Mouse (Mus musculus): ENCODE results near the gene Eln. TPM values are rescaled to one million over a fixed set of nuclear protein-coding genes. Genes with fewer than 3 reads are reported as not detected.

Gene Eln
- polyA plus RNA-seq, 1 experiment from 2014 or later: 7.7 TPM

DNA sequence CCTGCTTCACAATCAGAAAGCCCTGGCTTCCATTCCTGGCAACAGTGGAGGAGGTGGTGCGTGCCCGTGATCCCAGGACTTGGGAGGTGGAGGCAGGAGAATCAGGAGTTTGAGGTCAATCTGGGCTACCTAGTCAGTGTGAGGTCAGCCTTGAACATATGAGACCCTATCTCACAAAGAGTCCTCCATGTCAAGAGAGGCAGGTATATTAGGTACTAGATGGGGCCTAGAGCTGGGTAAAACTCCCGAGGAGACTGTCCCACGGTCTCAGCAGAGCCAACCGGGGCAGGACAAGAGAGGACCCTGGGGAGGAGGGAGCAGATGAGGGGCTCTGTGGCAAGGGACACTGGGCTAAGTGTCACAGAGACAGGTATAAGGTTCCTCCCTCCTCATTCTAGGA, 69.6 kb downstream of the Eln start:
- ATAC-seq (replicated peaks): no peak

DNA sequence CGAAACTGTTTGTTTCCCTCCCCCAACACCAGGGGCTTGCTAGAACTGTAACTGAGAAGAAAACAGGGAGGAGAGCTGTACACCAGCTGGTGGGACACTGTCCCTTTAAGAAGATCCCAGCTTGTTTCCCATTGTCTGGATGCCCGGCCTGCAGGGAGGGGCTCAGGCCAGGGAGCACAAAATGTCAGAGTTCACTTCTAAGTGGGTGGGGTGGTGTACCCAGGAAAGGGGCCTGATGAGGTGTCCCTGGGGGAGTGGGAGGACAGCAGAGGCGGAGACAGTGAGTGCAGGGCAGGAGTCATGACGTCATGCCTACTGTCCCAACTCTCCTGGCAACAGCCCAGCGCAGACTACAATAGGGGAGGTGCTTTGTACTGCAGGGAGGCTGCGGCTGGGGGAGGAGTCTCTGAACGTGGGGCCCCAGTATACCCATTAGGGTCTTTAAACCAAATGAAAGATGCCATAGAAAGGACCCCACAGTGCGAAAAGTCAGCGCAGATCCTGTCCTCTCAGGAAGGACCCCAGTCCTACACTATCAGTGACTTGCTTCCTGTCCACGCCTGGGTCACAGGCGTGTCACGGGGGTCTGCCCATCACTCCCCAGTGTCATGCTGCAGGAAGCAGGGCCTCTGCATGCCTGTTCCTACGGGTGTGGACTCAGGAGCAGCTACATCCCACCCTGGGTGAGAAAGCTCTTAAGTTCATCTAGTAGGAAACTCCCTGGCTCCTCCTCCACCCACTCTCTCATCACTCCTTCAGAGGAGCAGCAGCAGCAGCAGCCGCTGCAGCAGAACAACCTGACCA, 71.0 kb downstream of the Eln start:
- Histone ChIP-seq H3K4me1 (peaks cover 16% of the 10 kb centered on the region), H3K9ac (replicated peaks) (peak overlapping the region; percentile 48), H3K27me3 (no peaks in the 10 kb centered on the region), H3K4me3 (peak overlapping the region; percentile 31), H3K27ac (replicated peaks) (peak overlapping the region; percentile 31), H3K4me2 (replicated peaks) (peak overlapping the region; percentile 53), H3K36me3 (peaks cover 11% of the 10 kb centered on the region), H3K9me3 (no peaks in the 10 kb centered on the region)
- ATAC-seq (replicated peaks): peak; percentile 62
- 3% methylated on average over 14 of the region's 14 CpGs for WGBS

More for the DNA sequence above, 69.6 kb downstream of the Eln start:
- Histone ChIP-seq H3K4me3 (no peak overlapping the region), H3K4me1 (peaks cover 16% of the 10 kb centered on the region), H3K9ac (replicated peaks) (no peak overlapping the region), H3K36me3 (peaks cover 8% of the 10 kb centered on the region), H3K27me3 (no peaks in the 10 kb centered on the region), H3K9me3 (no peaks in the 10 kb centered on the region), H3K27ac (replicated peaks) (no peak overlapping the region), H3K4me2 (replicated peaks) (no peak overlapping the region)
- WGBS: 83% methylated on average over 5 of the region's 5 CpGs

DNA sequence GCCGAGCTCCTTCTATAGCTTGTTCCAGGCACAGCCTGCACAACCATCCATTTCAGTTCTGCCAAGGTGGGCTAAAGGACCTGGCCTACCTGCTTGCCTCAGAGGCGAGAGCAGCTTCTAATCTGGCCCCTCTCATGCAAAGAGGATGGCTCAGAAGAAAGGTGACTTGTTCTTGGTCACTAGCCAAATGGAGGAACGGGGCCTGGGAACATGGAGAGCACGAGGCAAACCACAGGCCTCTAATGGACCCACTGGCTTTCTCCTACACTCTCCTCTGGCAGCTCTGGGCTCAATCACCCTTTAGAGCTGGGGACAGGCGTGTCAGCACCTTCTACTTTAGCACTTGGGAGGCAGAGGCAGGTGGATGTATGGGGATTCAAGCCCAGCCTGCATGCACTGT, 72.1 kb downstream of the Eln start:
- 57% methylated on average over 5 of the region's 5 CpGs for WGBS
- H3K36me3 ChIP-seq: peaks cover 19% of the 10 kb centered on the region
- H3K4me2 ChIP-seq (replicated peaks): no peak overlapping the region
- no peak overlapping the region for H3K27ac ChIP-seq (replicated peaks)
- H3K9ac ChIP-seq (replicated peaks): no peak overlapping the region
- no peak for ATAC-seq (replicated peaks)
- peaks cover 16% of the 10 kb centered on the region for H3K4me1 ChIP-seq
- no peak overlapping the region for H3K4me3 ChIP-seq
- H3K9me3 ChIP-seq: no peaks in the 10 kb centered on the region
- no peaks in the 10 kb centered on the region for H3K27me3 ChIP-seq

DNA sequence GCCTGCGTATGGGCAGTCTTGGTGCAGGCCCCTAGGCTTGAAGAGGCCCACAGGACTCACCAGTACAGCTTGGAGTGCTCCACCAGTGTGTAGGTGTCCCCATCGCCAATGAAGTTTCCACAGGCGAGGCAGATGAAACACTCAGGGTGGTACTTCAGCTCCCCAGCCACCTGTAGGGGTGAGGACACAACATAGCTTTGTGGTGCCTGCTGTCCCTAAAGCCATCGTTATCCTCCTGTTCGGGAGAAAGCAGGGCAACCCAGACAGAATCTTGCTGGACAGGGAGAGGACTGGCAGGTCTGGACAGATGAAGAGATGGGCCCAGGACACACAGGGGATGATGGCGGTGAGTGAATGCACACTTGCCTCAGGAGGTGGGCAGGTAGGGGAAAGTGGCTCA, 74.5 kb downstream of the Eln start:
- Histone ChIP-seq H3K4me2 (replicated peaks) (no peak overlapping the region), H3K4me3 (no peak overlapping the region), H3K9me3 (no peaks in the 10 kb centered on the region), H3K9ac (replicated peaks) (no peak overlapping the region), H3K27me3 (no peaks in the 10 kb centered on the region), H3K27ac (replicated peaks) (no peak overlapping the region), H3K36me3 (peaks cover 38% of the 10 kb centered on the region), H3K4me1 (peaks cover 16% of the 10 kb centered on the region)
- 90% methylated on average over 6 of the region's 6 CpGs for WGBS
- ATAC-seq (replicated peaks): no peak

GRCm38 (mm10) chr5:134672198-134672516, 75.0 kb downstream of the Eln start:
- peaks cover 16% of the 10 kb centered on the region for H3K4me1 ChIP-seq
- no peak overlapping the region for H3K9ac ChIP-seq (replicated peaks)
- H3K9me3 ChIP-seq: no peaks in the 10 kb centered on the region
- no peak overlapping the region for H3K27ac ChIP-seq (replicated peaks)
- no peak for ATAC-seq (replicated peaks)
- H3K4me2 ChIP-seq (replicated peaks): no peak overlapping the region
- WGBS: 86% methylated on average over 1 of the region's 1 CpGs
- H3K36me3 ChIP-seq: peaks cover 42% of the 10 kb centered on the region
- no peak overlapping the region for H3K4me3 ChIP-seq
- H3K27me3 ChIP-seq: no peaks in the 10 kb centered on the region

GRCm38 (mm10) chr5:134671335-134672197, 75.6 kb downstream of the Eln start:
- ATAC-seq (replicated peaks): no peak
- H3K9me3 ChIP-seq: no peaks in the 10 kb centered on the region
- peaks cover 13% of the 10 kb centered on the region for H3K4me1 ChIP-seq
- peaks cover 45% of the 10 kb centered on the region for H3K36me3 ChIP-seq
- H3K4me3 ChIP-seq: no peak overlapping the region
- no peaks in the 10 kb centered on the region for H3K27me3 ChIP-seq
- WGBS: 60% methylated on average over 17 of the region's 17 CpGs
- 0 out of 2 replicates have a peak overlapping the region, but pooled peaks have one; percentile 32 for H3K27ac ChIP-seq (replicated peaks)
- H3K4me2 ChIP-seq (replicated peaks): no peak overlapping the region
- no peak overlapping the region for H3K9ac ChIP-seq (replicated peaks)

DNA sequence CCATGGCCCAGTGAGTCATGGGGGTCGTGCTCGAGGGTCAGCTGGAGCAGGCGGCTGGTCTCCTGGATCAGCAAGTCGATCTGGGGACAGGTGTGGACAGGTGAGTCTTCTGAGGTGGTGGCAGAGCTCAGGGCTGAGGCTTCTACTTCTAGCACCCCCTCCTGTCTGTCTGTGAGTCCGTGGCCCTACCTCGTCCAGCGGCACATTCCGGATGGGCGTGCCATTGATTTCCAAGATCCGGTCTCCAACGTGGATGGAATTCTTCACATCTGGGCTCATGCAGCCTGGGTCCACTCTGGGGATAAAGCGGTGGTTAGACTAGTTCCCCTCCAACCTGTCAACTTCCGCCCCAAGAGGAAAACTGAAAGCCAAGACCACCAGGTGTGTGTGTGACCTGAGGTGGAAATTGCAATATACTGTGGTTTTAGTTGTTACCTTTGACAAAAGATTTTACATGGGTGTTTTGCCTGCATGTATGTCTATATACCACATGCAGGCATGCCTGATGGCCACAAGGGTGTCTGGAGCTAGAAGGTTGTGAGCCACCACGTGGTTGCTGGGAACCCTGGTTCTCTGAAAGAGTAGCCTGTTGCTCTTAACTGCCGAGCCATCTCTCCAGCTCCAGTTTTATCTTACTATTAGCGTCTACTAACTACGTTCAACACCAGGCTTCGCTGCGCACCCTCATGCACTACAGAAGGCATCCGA, 78.0 kb downstream of the Eln start:
- no peak overlapping the region for H3K9ac ChIP-seq (replicated peaks)
- ATAC-seq (replicated peaks): no peak; the same call in 1 of the 2 replicates
- no peaks in the 10 kb centered on the region for H3K4me1 ChIP-seq
- H3K36me3 ChIP-seq: peaks cover 64% of the 10 kb centered on the region
- H3K4me2 ChIP-seq (replicated peaks): no peak overlapping the region
- no peaks in the 10 kb centered on the region for H3K9me3 ChIP-seq
- WGBS: 79% methylated on average over 20 of the region's 20 CpGs
- H3K27me3 ChIP-seq: no peaks in the 10 kb centered on the region
- H3K4me3 ChIP-seq: no peak overlapping the region
- H3K27ac ChIP-seq (replicated peaks): no peak overlapping the region

- no peaks in the 10 kb centered on the region for H3K4me1 ChIP-seq
- H3K4me3 ChIP-seq: no peak overlapping the region
- H3K36me3 ChIP-seq: peaks cover 71% of the 10 kb centered on the region
- no peak overlapping the region for H3K9ac ChIP-seq (replicated peaks)
- 27% methylated on average over 8 of the region's 8 CpGs for WGBS
- no peak overlapping the region for H3K4me2 ChIP-seq (replicated peaks)
- ATAC-seq (replicated peaks): no peak; the same call in 1 of the 2 replicates
- H3K27ac ChIP-seq (replicated peaks): no peak overlapping the region
- no peaks in the 10 kb centered on the region for H3K27me3 ChIP-seq
- no peaks in the 10 kb centered on the region for H3K9me3 ChIP-seq
Observed at GRCm38 (mm10) chr5:134668495-134668894, 78.6 kb downstream of the Eln start.

DNA sequence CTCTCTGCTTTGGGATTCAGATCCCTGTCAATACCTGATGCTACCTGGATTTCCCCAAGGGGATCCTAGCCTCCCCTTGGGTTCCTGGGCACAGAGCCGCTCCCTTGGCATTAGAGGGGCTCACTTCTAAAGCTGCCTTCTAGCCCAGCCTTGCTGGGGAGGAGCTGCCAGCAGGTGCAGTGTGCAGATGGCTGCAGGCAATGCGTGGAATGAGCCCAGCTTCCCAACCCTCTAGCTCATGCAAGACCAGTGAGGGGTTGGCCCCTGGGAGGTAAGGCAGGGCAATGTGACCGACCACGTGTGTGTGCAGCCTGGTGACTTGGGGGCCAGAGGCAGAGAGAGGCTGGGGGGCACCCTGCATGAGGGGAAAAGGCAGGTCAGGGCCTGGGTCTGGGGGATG, 90.4 kb downstream of the Eln start:
- ATAC-seq (replicated peaks): no peak

More for the DNA sequence above, 90.4 kb downstream of the Eln start:
- Histone ChIP-seq H3K4me2 (replicated peaks) (no peak overlapping the region), H3K9ac (replicated peaks) (no peak overlapping the region), H3K36me3 (peaks cover 45% of the 10 kb centered on the region), H3K9me3 (no peaks in the 10 kb centered on the region), H3K4me3 (no peak overlapping the region), H3K27ac (replicated peaks) (no peak overlapping the region), H3K27me3 (no peaks in the 10 kb centered on the region), H3K4me1 (0 out of 2 replicates have a peak, but pooled peaks cover 4% of the 10 kb centered on the region)
- WGBS: 83% methylated on average over 4 of the region's 4 CpGs

Measured in forebrain, embryonic 15.5 days (tissue).